Mouse (Mus musculus) CH12.LX (cell line): ENCODE results near the gene Thegl. TPM values are rescaled to one million over a fixed set of nuclear protein-coding genes. Genes with fewer than 3 reads are reported as not detected.
A peak's percentile ranks its signal among the peaks of the same experiment; 100 is the strongest.
"Not testable (repeated sequence)": the region's sequence is repeated elsewhere in the genome, so short reads cannot be mapped to it uniquely, and the experiment has no call there.

Experiments
- DNase-seq: peaks from one replicate; pipeline ENCODE4 v3.0.0-alpha.2; 2013; ENCODE audit errors: extremely low read depth
- H3K27ac ChIP-seq: 2 replicates; pipeline ENCODE4 v1.5.1; 2012; ENCODE audit warnings: low read depth, mild to moderate bottlenecking, control low read depth, moderate library complexity; ENCODE audit not compliant: insufficient read depth
- H3K27me3 ChIP-seq: replicated peaks from 2 replicates; pipeline ENCODE3; 2012; ENCODE audit warnings: inconsistent platforms
- H3K36me3 ChIP-seq, 2 experiments: replicated peaks in 1 of 2; 2 replicates each; pipeline versions ENCODE3 to v1.6.1; 2012; ENCODE audit warnings: inconsistent platforms in 1 of 2, low read length in 1 of 2, mild to moderate bottlenecking in 1 of 2, mixed read lengths in 1 of 2, moderate library complexity in 1 of 2; ENCODE audit not compliant: control insufficient read depth in 1 of 2, insufficient read depth in 1 of 2
- H3K4me1 ChIP-seq, 2 experiments: 2 replicates each; pipeline ENCODE4 v1.6.1; 2012; ENCODE audit warnings: inconsistent platforms in 1 of 2, moderate library complexity in 1 of 2; ENCODE audit not compliant: insufficient read depth in 2 of 2, control insufficient read depth in 1 of 2
- H3K4me2 ChIP-seq: 2 replicates; pipeline ENCODE4 v1.6.1; 2012; ENCODE audit warnings: low read depth, mild to moderate bottlenecking, control low read depth; ENCODE audit not compliant: poor library complexity, insufficient read depth, severe bottlenecking
- H3K4me3 ChIP-seq, 3 experiments: fragments of 150-350 bp in 1 of 3; sonication (generic) in 1 of 3; replicated peaks in 1 of 3; 2 replicates each; pipeline versions ENCODE3 to v1.5.1; 2011 to 2012; ENCODE audit warnings: low read depth in 2 of 3, low read length in 2 of 3, mild to moderate bottlenecking in 2 of 3, moderate library complexity in 2 of 3, control low read depth in 1 of 3, improper control_type of control experiment in 1 of 3, inconsistent platforms in 1 of 3, mixed read lengths in 1 of 3; ENCODE audit not compliant: poor library complexity in 1 of 3
- H3K79me2 ChIP-seq: replicated peaks from 2 replicates; pipeline ENCODE4 v1.6.1; 2012; ENCODE audit warnings: mild to moderate bottlenecking, moderate library complexity; ENCODE audit not compliant: control insufficient read depth, poor library complexity, insufficient read depth, severe bottlenecking; ENCODE audit errors: extremely low read depth
- H3K9ac ChIP-seq: 2 replicates; pipeline ENCODE4 v1.6.1; 2012; ENCODE audit warnings: low read depth, mild to moderate bottlenecking, control low read depth, moderate library complexity; ENCODE audit not compliant: insufficient read depth
- H3K9me3 ChIP-seq: replicated peaks from 2 replicates; pipeline ENCODE3; 2012; ENCODE audit warnings: low read length, inconsistent platforms, mixed read lengths
- BHLHE40 ChIP-seq: IDR thresholded peaks from 2 replicates; pipeline ENCODE4 v1.6.1; 2011; ENCODE audit warnings: mild to moderate bottlenecking, low read depth, low read length, improper control_type of control experiment
- CHD2 ChIP-seq: IDR thresholded peaks from 2 replicates; pipeline ENCODE4 v1.6.1; 2011; ENCODE audit warnings: low read length, improper control_type of control experiment
- ELF1 ChIP-seq: IDR thresholded peaks from 2 replicates; pipeline ENCODE4 v1.6.1; 2014; ENCODE audit warnings: low read depth, mild to moderate bottlenecking, inconsistent platforms, low read length, improper control_type of control experiment
- HCFC1 ChIP-seq: IDR thresholded peaks from 2 replicates; pipeline ENCODE4 v1.6.1; 2012; ENCODE audit warnings: low read depth, mild to moderate bottlenecking, inconsistent platforms, low read length, improper control_type of control experiment
- IRF4 ChIP-seq: IDR thresholded peaks from 2 replicates; pipeline ENCODE4 v1.6.1; 2014; ENCODE audit warnings: low read depth, mild to moderate bottlenecking, inconsistent platforms, low read length, improper control_type of control experiment
- MAX ChIP-seq: IDR thresholded peaks from 2 replicates; pipeline ENCODE4 v1.6.1; 2011; ENCODE audit warnings: low read length, improper control_type of control experiment
- MAZ ChIP-seq: IDR thresholded peaks from 2 replicates; pipeline ENCODE4 v1.6.1; 2012; ENCODE audit warnings: low read depth, mild to moderate bottlenecking, inconsistent platforms, low read length, improper control_type of control experiment, moderate library complexity
- MEF2A ChIP-seq: IDR thresholded peaks from 2 replicates; pipeline ENCODE4 v1.6.1; 2014; ENCODE audit warnings: low read depth, mild to moderate bottlenecking, inconsistent platforms, low read length, improper control_type of control experiment, borderline replicate concordance
- MXI1 ChIP-seq: IDR thresholded peaks from 2 replicates; pipeline ENCODE4 v1.6.1; 2011; ENCODE audit warnings: mild to moderate bottlenecking, low read depth, low read length, improper control_type of control experiment
- MYC ChIP-seq: IDR thresholded peaks from 2 replicates; pipeline ENCODE4 v1.6.1; 2011; ENCODE audit warnings: low read depth, mild to moderate bottlenecking, improper control_type of control experiment, low read length
- NELFE ChIP-seq: IDR thresholded peaks from 2 replicates; pipeline ENCODE4 v1.6.1; 2011; ENCODE audit warnings: low read depth, low read length, improper control_type of control experiment
- NRF1 ChIP-seq: IDR thresholded peaks from 2 replicates; pipeline ENCODE4 v1.6.1; 2014; ENCODE audit warnings: low read depth, mild to moderate bottlenecking, inconsistent platforms, low read length, improper control_type of control experiment, moderate library complexity
- POLR2A ChIP-seq: IDR thresholded peaks from 2 replicates; pipeline ENCODE4 v1.6.1; 2011; ENCODE audit warnings: low read depth, mild to moderate bottlenecking, improper control_type of control experiment, low read length
- POLR2AphosphoS2 ChIP-seq: IDR thresholded peaks from 2 replicates; pipeline ENCODE4 v1.6.1; 2011; ENCODE audit warnings: low read depth, low read length, improper control_type of control experiment
- RAD21 ChIP-seq: IDR thresholded peaks from 2 replicates; pipeline ENCODE4 v1.6.1; 2011; ENCODE audit warnings: low read depth, mild to moderate bottlenecking, low read length, improper control_type of control experiment, moderate library complexity
- SIN3A ChIP-seq: IDR thresholded peaks from 2 replicates; pipeline ENCODE4 v1.6.1; 2012; ENCODE audit warnings: low read length, improper control_type of control experiment, inconsistent platforms
- TCF12 ChIP-seq: IDR thresholded peaks from 2 replicates; pipeline ENCODE4 v1.6.1; 2014; ENCODE audit warnings: low read depth, mild to moderate bottlenecking, inconsistent platforms, low read length, improper control_type of control experiment
- UBTF ChIP-seq: IDR thresholded peaks from 2 replicates; pipeline ENCODE4 v1.6.1; 2012; ENCODE audit warnings: low read depth, mild to moderate bottlenecking, inconsistent platforms, low read length, improper control_type of control experiment, moderate library complexity
- ZC3H11A ChIP-seq: IDR thresholded peaks from 2 replicates; pipeline ENCODE4 v1.6.1; 2012; ENCODE audit warnings: low read depth, mild to moderate bottlenecking, inconsistent platforms, low read length, improper control_type of control experiment
- ZMIZ1 ChIP-seq: IDR thresholded peaks from 2 replicates; pipeline ENCODE4 v1.6.1; 2012; ENCODE audit warnings: low read depth, mild to moderate bottlenecking, inconsistent platforms, low read length, improper control_type of control experiment
- dilution Hi-C: fragments of 300-500 bp; cut with MboI; formaldehyde crosslinking; loops from 2 replicates; pipeline ENCODE4 v1.14.3; 2020; ENCODE audit warnings: low sequenced_read_pairs; ENCODE audit not compliant: extremely low pct_unique_long_range_greater_than_20kb, extremely low pct_ligation_motif_present
- in situ Hi-C: fragments of 300-500 bp; cut with MboI; formaldehyde crosslinking; loops from 3 replicates; pipeline ENCODE4 v1.14.3; 2019; ENCODE audit warnings: low sequenced_read_pairs, low pct_ligation_motif_present, low pct_unique_long_range_greater_than_20kb, mixed read lengths
- polyA plus RNA-seq: library from polyadenylated mRNA; unstranded; fragments of >175 nt; gene quantifications from 2 replicates; pipeline ENCODE4 v1.2.1, GENCODE M21; 2012; ENCODE audit warnings: low read depth; ENCODE audit not compliant: insufficient read length
- total RNA-seq, 2 experiments: library from RNA; depleted of rRNA; stranded (reverse); fragments of 300-350 nt in 1 of 2; fragments of >200 nt in 1 of 2; gene quantifications; 2 replicates each; pipeline ENCODE4 v1.2.3; 2012 to 2014

Thegl gene
- total and polyA plus RNA-seq, 3 experiments = not detected

DNA sequence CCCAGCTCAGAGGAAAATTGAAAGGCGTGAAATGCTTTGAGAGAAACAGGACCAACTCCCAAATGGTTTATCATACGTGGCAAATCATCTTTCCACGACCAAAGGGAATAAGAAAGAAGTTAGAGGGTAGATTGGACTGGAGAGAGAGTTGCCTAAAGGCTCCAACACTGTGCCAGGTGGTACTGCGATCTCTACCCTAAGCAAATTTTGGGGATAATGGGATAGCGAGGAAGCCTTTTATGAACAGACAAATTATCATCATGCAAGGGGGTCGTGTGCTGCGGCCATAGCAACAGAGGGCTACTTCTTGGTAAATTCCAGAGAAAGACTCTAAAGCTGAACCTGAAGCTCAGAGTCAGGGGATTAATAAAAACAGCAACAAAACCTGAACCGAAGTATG lies 78.1 kb downstream of the Thegl start:
- Histone ChIP-seq H3K36me3 (peaks cover 0 to 9% of the 10 kb centered on the region in 2 experiments), H3K9me3 (peaks cover 3% of the 10 kb centered on the region), H3K4me3 (peak overlapping the region; percentile 25 to 83 (median 30)), H3K27ac (no peak overlapping the region), H3K79me2 (no peaks in the 10 kb centered on the region), H3K9ac (no peak overlapping the region; the same call in 1 of the 2 replicates), H3K4me2 (peak overlapping the region; percentile 46), H3K4me1 (peaks cover 2 to 31% of the 10 kb centered on the region in 2 experiments; a peak in 3 of 4 replicates)
- no peak for DNase-seq
- in situ Hi-C loops = no loop called here
- dilution Hi-C loops = no loop called here
- no peak for TF ChIP-seq CHD2
- TF ChIP-seq, all 38 proteins: peak for 0
- H3K27me3 ChIP-seq = no peaks in the 10 kb centered on the region

DNA sequence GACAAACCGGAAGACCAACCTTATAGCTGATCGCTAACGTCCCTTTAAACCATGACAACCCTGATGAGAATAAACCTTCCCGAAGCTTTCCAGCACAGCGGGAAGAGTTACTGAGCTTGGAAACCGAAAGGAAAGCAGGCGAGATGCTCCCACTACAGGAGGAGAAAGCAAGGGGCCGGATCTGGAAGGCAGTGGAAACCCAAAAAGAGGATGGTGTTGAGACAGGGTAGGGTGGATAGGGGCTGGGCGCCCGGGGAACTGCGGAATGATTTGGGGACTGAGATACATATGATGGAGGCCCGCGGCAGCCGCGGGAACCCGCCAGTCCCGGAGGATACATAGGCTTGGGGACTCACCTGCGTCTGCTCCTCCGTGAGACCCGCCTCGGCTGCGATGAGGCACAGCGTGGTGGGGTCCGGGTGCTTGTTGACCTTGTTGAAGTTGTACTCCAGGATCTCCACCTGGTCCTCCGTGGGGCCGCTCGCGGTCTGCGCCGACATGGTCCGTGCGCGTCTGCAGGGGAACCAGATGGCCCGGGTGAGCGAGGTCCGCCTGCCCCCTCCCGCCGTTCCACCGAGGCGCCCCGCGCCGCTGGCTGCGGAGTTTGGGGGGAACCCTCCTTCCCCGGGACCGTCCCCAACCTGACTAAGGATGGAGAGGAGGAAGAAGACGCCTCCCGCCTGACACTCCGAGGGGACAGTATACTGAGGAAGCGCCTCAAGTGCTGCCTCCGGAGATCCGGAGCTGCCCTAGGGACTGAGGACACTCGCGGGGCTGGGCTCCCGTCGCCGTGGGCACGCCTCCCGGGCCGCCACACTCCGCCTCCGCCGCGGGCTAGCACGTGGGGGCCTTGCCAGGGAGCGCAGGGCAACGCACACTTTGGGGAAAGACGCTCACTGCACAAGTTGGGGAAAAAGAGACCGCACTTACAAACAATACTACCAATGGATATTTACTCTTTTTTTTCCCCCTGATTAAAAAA lies 79.0 kb downstream of the Thegl start:
- H3K4me3 ChIP-seq = peak overlapping the region; percentile 61 to 83 (median 62)
- in situ Hi-C loops = no loop called here

DNA sequence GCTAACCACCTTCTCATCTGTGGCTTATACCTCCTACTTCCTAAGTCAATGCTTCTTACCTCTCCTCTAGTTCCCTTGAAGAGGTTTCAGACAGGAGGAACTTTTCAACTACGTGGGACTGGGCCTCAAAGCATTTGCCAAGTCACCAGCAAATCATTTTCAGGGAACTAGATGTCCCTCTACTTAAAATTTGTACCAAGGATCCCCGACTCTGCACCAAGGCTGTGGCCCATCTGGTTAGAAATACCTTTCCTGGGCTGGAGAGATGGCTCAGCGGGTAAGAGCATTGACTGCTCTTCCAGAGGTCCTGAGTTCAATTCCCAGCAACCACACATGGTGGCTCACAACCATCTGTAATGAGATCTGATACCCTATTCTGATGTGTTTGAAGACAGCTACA lies 80.4 kb downstream of the Thegl start:
- H3K9ac ChIP-seq, in situ Hi-C loops, H3K27me3 ChIP-seq, H3K9me3 ChIP-seq, H3K79me2 ChIP-seq, H3K27ac ChIP-seq, H3K4me3 ChIP-seq, DNase-seq, H3K36me3 ChIP-seq, H3K4me2 ChIP-seq, dilution Hi-C loops: not testable (repeated sequence)
- peaks cover 11 to 51% of the 10 kb centered on the region in 2 experiments for H3K4me1 ChIP-seq

More for the DNA sequence above, 79.0 kb downstream of the Thegl start:
- Histone ChIP-seq H3K9me3 (peaks cover 3% of the 10 kb centered on the region), H3K27ac (no peak overlapping the region), H3K27me3 (no peaks in the 10 kb centered on the region), H3K4me2 (peak overlapping the region; percentile 46), H3K9ac (peak overlapping the region; percentile 51), H3K4me1 (peaks cover 5 to 40% of the 10 kb centered on the region in 2 experiments; a peak in 3 of 4 replicates), H3K79me2 (no peaks in the 10 kb centered on the region), H3K36me3 (peaks cover 0 to 6% of the 10 kb centered on the region in 2 experiments)
- DNase-seq = peak; percentile 33
- TF ChIP-seq POLR2AphosphoS2 (no peak), MXI1 (peak; percentile 86), RAD21 (no peak), MEF2A (no peak), SIN3A (peak; percentile 60), UBTF (peak; percentile 91), TCF12 (0 out of 2 replicates have a peak, but pooled peaks have one; percentile 37), NRF1 (0 out of 2 replicates have a peak, but pooled peaks have one; percentile 27), ZC3H11A (no peak), ZMIZ1 (no peak), MAZ (peak; percentile 47; the same call in 1 of the 2 replicates), NELFE (peak; percentile 68), HCFC1 (no peak), POLR2A (peak; percentile 58), MAX (peak; percentile 79), IRF4 (0 out of 2 replicates have a peak, but pooled peaks have one; percentile 10), MYC (peak; percentile 54; the same call in 1 of the 2 replicates), ELF1 (0 out of 2 replicates have a peak, but pooled peaks have one; percentile 32), BHLHE40 (peak; percentile 85)
- dilution Hi-C loops = no loop called here
